Mouse (Mus musculus): Measurements from ENCODE around the gene Galnt15. TPM values are rescaled to one million over a fixed set of nuclear protein-coding genes. Genes with fewer than 3 reads are reported as not detected.
A peak's percentile ranks its signal among the peaks of the same experiment; 100 is the strongest.

Gene Galnt15
- polyA plus RNA-seq, 1 experiment from 2014 or later = 0.42 TPM

GRCm38 (mm10) chr14:32061398-32061797 lies 32.6 kb downstream of the Galnt15 start:
- Histone ChIP-seq H3K4me2 (replicated peaks; ENCODE audit: low read depth) (no peak overlapping the region), H3K9me3 (ENCODE audit: control insufficient read depth) (no peaks in the 10 kb centered on the region), H3K4me3 (ENCODE audit: low read depth, low read length) (no peak overlapping the region), H3K9ac (ENCODE audit: low read depth, low read length) (no peak overlapping the region), H3K27ac (ENCODE audit: low read depth, low read length) (no peak overlapping the region), H3K27me3 (replicated peaks; ENCODE audit: control insufficient read depth, insufficient read depth, low read length) (no peaks in the 10 kb centered on the region), H3K36me3 (ENCODE audit: control insufficient read depth, insufficient read depth) (no peaks in the 10 kb centered on the region), H3K4me1 (replicated peaks; ENCODE audit: control insufficient read depth, insufficient read depth, low read length) (no peaks in the 10 kb centered on the region)
- no peak for ATAC-seq
- TF ChIP-seq CTCF (IDR thresholded peaks at IDR 0.05; ENCODE audit: low read depth) = no peak
- 83% methylated on average over 4 of the region's 4 CpGs for WGBS

GRCm38 (mm10) chr14:32072807-32073206 lies 44.0 kb downstream of the Galnt15 start:
- Histone ChIP-seq H3K27ac (ENCODE audit: low read depth, low read length) (no peak overlapping the region), H3K4me2 (replicated peaks; ENCODE audit: low read depth) (no peak overlapping the region), H3K27me3 (replicated peaks; ENCODE audit: control insufficient read depth, insufficient read depth, low read length) (no peaks in the 10 kb centered on the region), H3K36me3 (ENCODE audit: control insufficient read depth, insufficient read depth) (no peaks in the 10 kb centered on the region), H3K9me3 (ENCODE audit: control insufficient read depth) (no peaks in the 10 kb centered on the region), H3K4me3 (ENCODE audit: low read depth, low read length) (no peak overlapping the region), H3K4me1 (replicated peaks; ENCODE audit: control insufficient read depth, insufficient read depth, low read length) (no peaks in the 10 kb centered on the region), H3K9ac (ENCODE audit: low read depth, low read length) (no peak overlapping the region)
- no peak for TF ChIP-seq CTCF (IDR thresholded peaks at IDR 0.05; ENCODE audit: low read depth)
- no peak for ATAC-seq

GRCm38 (mm10) chr14:32073211-32073685 lies 44.5 kb downstream of the Galnt15 start:
- WGBS = 70% methylated on average over 8 of the region's 8 CpGs
- H3K9me3 ChIP-seq (ENCODE audit: control insufficient read depth) = no peaks in the 10 kb centered on the region
- no peak overlapping the region for H3K4me2 ChIP-seq (replicated peaks; ENCODE audit: low read depth)
- H3K9ac ChIP-seq (ENCODE audit: low read depth, low read length) = no peak overlapping the region
- TF ChIP-seq CTCF (IDR thresholded peaks at IDR 0.05; ENCODE audit: low read depth) = no peak
- H3K4me1 ChIP-seq (replicated peaks; ENCODE audit: control insufficient read depth, insufficient read depth, low read length) = no peaks in the 10 kb centered on the region
- H3K27ac ChIP-seq (ENCODE audit: low read depth, low read length) = no peak overlapping the region
- no peaks in the 10 kb centered on the region for H3K27me3 ChIP-seq (replicated peaks; ENCODE audit: control insufficient read depth, insufficient read depth, low read length)
- no peaks in the 10 kb centered on the region for H3K36me3 ChIP-seq (ENCODE audit: control insufficient read depth, insufficient read depth)
- ATAC-seq = no peak
- no peak overlapping the region for H3K4me3 ChIP-seq (ENCODE audit: low read depth, low read length)

- Histone ChIP-seq H3K9me3 (ENCODE audit: control insufficient read depth) (no peaks in the 10 kb centered on the region), H3K27me3 (replicated peaks; ENCODE audit: control insufficient read depth, insufficient read depth, low read length) (no peaks in the 10 kb centered on the region), H3K4me3 (ENCODE audit: low read depth, low read length) (no peak overlapping the region), H3K36me3 (ENCODE audit: control insufficient read depth, insufficient read depth) (no peaks in the 10 kb centered on the region), H3K27ac (ENCODE audit: low read depth, low read length) (no peak overlapping the region), H3K9ac (ENCODE audit: low read depth, low read length) (no peak overlapping the region), H3K4me2 (replicated peaks; ENCODE audit: low read depth) (no peak overlapping the region), H3K4me1 (replicated peaks; ENCODE audit: control insufficient read depth, insufficient read depth, low read length) (no peaks in the 10 kb centered on the region)
- 58% methylated on average over 7 of the region's 7 CpGs for WGBS
- no peak for ATAC-seq
- no peak for TF ChIP-seq CTCF (IDR thresholded peaks at IDR 0.05; ENCODE audit: low read depth)
Observed at GRCm38 (mm10) chr14:32073901-32074300, 45.1 kb downstream of the Galnt15 start.

- no peak for ATAC-seq
Observed at GRCm38 (mm10) chr14:32076896-32077575, 48.2 kb downstream of the Galnt15 start.

GRCm38 (mm10) chr14:32081026-32081425 lies 52.2 kb downstream of the Galnt15 start:
- 74% methylated on average over 10 of the region's 10 CpGs for WGBS
- ATAC-seq = no peak
- Histone ChIP-seq H3K9ac (ENCODE audit: low read depth, low read length) (no peak overlapping the region), H3K27me3 (replicated peaks; ENCODE audit: control insufficient read depth, insufficient read depth, low read length) (no peaks in the 10 kb centered on the region), H3K27ac (ENCODE audit: low read depth, low read length) (no peak overlapping the region), H3K9me3 (ENCODE audit: control insufficient read depth) (no peaks in the 10 kb centered on the region), H3K4me3 (ENCODE audit: low read depth, low read length) (no peak overlapping the region), H3K4me1 (replicated peaks; ENCODE audit: control insufficient read depth, insufficient read depth, low read length) (0 out of 2 replicates have a peak, but pooled peaks cover 3% of the 10 kb centered on the region), H3K4me2 (replicated peaks; ENCODE audit: low read depth) (no peak overlapping the region), H3K36me3 (ENCODE audit: control insufficient read depth, insufficient read depth) (peaks cover 11% of the 10 kb centered on the region)
- no peak for TF ChIP-seq CTCF (IDR thresholded peaks at IDR 0.05; ENCODE audit: low read depth)

More at GRCm38 (mm10) chr14:32076896-32077575, 48.2 kb downstream of the Galnt15 start:
- Histone ChIP-seq H3K4me3 (ENCODE audit: low read depth, low read length) (no peak overlapping the region), H3K9ac (ENCODE audit: low read depth, low read length) (no peak overlapping the region), H3K9me3 (ENCODE audit: control insufficient read depth) (no peaks in the 10 kb centered on the region), H3K27ac (ENCODE audit: low read depth, low read length) (no peak overlapping the region), H3K4me1 (replicated peaks; ENCODE audit: control insufficient read depth, insufficient read depth, low read length) (no peaks in the 10 kb centered on the region), H3K4me2 (replicated peaks; ENCODE audit: low read depth) (no peak overlapping the region), H3K27me3 (replicated peaks; ENCODE audit: control insufficient read depth, insufficient read depth, low read length) (no peaks in the 10 kb centered on the region), H3K36me3 (ENCODE audit: control insufficient read depth, insufficient read depth) (peaks cover 5% of the 10 kb centered on the region)
- 52% methylated on average over 8 of the region's 8 CpGs for WGBS
- TF ChIP-seq CTCF (IDR thresholded peaks at IDR 0.05; ENCODE audit: low read depth) = peak; percentile 97

All from intestine, postnatal 0 days (tissue).